Mouse (Mus musculus) liver, embryonic 13.5 days (tissue): Measurements from ENCODE around the gene Rfc5. TPM values are rescaled to one million over a fixed set of nuclear protein-coding genes. Genes with fewer than 3 reads are reported as not detected.
"Not testable (repeated sequence)": the region's sequence is repeated elsewhere in the genome, so short reads cannot be mapped to it uniquely, and the experiment has no call there.

Source experiments
- ATAC-seq: fragments of 200-750 bp; cut with Nextera tagmentation; 2 replicates; pipeline ENCODE4 v1.8.0; 2017; ENCODE audit warnings: low read depth, mild to moderate bottlenecking, moderate number of reproducible peaks, moderate library complexity
- DNase-seq: peaks from one replicate; pipeline ENCODE4 v3.0.0; 2022
- H3K27ac ChIP-seq: fragments of 300-500 bp; sonication (generic); 2 replicates; pipeline ENCODE4 v1.5.1; 2015; ENCODE audit warnings: moderate library complexity, mild to moderate bottlenecking, inconsistent platforms
- H3K27me3 ChIP-seq: fragments of 300-500 bp; sonication (generic); 2 replicates; pipeline ENCODE4 v1.6.1; 2015; ENCODE audit warnings: mild to moderate bottlenecking, inconsistent platforms
- H3K36me3 ChIP-seq: fragments of 300-500 bp; sonication (generic); 2 replicates; pipeline ENCODE4 v1.6.1; 2015; ENCODE audit warnings: mild to moderate bottlenecking, inconsistent platforms
- H3K4me1 ChIP-seq: fragments of 300-500 bp; sonication (generic); replicated peaks from 2 replicates; pipeline ENCODE4 v1.6.1; 2015; ENCODE audit warnings: inconsistent platforms
- H3K4me2 ChIP-seq: fragments of 300-500 bp; sonication (generic); 2 replicates; pipeline ENCODE4 v1.6.1; 2015; ENCODE audit warnings: inconsistent platforms, mild to moderate bottlenecking, moderate library complexity
- H3K4me3 ChIP-seq: fragments of 300-500 bp; sonication (generic); replicated peaks from 2 replicates; pipeline ENCODE4 v1.5.1; 2015; ENCODE audit warnings: mild to moderate bottlenecking, inconsistent platforms
- H3K9ac ChIP-seq: fragments of 300-500 bp; sonication (generic); 2 replicates; pipeline ENCODE4 v1.6.1; 2015; ENCODE audit warnings: mild to moderate bottlenecking, inconsistent platforms
- H3K9me3 ChIP-seq: fragments of 300-500 bp; sonication (generic); replicated peaks from 2 replicates; pipeline ENCODE4 v1.6.1; 2016; ENCODE audit warnings: inconsistent platforms
- WGBS: fragments of 180-500 bp; shearing (Covaris S2); methylation state at CpG from one replicate; pipeline ENCODE4 v1.1.7; 2015; ENCODE audit not compliant: insufficient replicate concordance; 5-methylcytosine and 5-hydroxymethylcytosine counted together
- polyA plus RNA-seq: library from polyadenylated mRNA; unstranded; fragments of >200 nt; fragmentation: Nextera tagmentation; extraction: Ambion mirVana; gene quantifications from 2 replicates; pipeline ENCODE4 v1.2.1, GENCODE M21; 2015

The Rfc5 gene
- 69.9 and 71.9 TPM in 2 replicates for polyA plus RNA-seq

DNA sequence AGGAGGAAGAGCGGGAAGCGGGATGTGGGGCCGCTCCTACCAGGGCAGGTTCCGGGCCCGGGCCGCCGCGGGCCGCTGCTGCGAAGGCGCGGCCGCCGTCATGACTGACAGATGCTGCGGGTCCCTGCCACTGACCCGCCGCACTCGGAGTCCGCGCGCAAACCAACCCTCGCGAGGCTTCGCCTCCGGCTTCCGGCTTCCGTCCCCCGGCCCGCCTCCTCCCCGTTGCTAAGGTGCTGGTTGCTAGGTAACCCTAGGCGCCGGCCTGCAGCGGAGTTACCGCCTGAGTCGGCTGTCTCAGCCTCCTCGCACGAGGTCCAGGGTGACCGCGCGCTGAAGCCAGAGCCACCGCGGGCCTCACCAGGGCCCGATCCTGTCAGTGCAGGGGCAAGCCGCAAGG, at the start of gene Rfc5:
Gene Rfc5 (minus strand): TSS at position 171 of the 400 bp plus-strand sequence.
- peak; percentile 93 for DNase-seq
- WGBS = under 1% methylated on average over 37 of the region's 44 CpGs
- peak within 1 kb of the TSS; percentile 90 for H3K9ac ChIP-seq

DNA sequence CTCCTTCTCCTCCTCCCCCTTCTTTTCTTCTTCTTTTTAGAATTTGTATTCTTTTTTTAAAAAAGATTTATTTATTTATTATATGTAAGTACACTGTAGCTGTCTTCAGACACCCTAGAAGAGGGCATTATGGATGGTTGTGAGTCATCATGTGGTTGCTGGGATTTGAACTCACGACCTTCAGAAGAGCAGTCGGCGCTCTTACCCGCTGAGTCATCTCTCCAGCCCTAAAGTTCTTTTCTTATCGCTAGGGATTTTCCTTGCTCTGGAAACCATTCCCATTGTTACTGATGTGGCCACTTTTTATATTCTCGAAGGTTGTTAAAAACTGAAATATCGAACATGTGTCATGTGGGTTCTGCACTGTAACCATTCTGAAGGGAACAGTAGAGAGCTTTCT, 44.7 kb upstream of the Rfc5 start:
- not testable (repeated sequence) for H3K9ac ChIP-seq, H3K4me2 ChIP-seq, DNase-seq, H3K9me3 ChIP-seq, ATAC-seq, H3K4me3 ChIP-seq, H3K36me3 ChIP-seq, H3K4me1 ChIP-seq, H3K27ac ChIP-seq, H3K27me3 ChIP-seq
- WGBS = 72% methylated on average over 7 of the region's 7 CpGs

More for the DNA sequence above, at the start of gene Rfc5:
- Histone ChIP-seq H3K27me3 (no peaks in the 10 kb centered on the region), H3K36me3 (peaks cover 28% of the 10 kb centered on the region), H3K27ac (peak within 1 kb of the TSS; percentile 74), H3K4me3 (peak within 1 kb of the TSS; percentile 76), H3K4me1 (peaks cover 24% of the 10 kb centered on the region), H3K4me2 (peak within 1 kb of the TSS; percentile 80), H3K9me3 (peaks cover 14% of the 10 kb centered on the region; the same call in 1 of the 2 replicates)
- ATAC-seq = peak; percentile 94

DNA sequence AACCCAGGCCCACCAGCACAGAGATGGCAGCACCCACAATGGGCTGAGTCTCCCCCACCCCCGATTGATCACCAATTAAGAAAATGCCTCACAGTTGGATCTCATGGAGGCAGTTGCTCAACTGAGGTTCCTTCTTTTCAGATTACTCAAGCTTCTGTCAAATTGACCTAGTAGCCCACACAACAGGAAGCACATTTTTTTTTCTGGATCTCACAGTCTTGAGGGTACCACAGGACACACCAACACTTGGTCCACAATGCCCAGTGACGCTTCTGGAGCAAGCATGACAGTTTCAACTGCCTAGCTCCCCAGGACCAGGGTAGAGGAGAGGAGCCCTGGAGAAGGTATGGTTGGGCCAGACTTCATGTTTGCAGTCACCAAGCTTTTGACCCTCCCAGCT, 28.6 kb upstream of the Rfc5 start:
- H3K27me3 ChIP-seq = peaks cover 50% of the 10 kb centered on the region
- H3K4me2 ChIP-seq = no peak overlapping the region
- ATAC-seq = no peak
- H3K4me1 ChIP-seq = peaks cover 9% of the 10 kb centered on the region; the same call in 1 of the 2 replicates
- H3K36me3 ChIP-seq = no peaks in the 10 kb centered on the region
- H3K9ac ChIP-seq = no peak overlapping the region
- no peak overlapping the region for H3K4me3 ChIP-seq
- no peak overlapping the region for H3K27ac ChIP-seq
- no peaks in the 10 kb centered on the region for H3K9me3 ChIP-seq
- DNase-seq = no peak
- WGBS = 39% methylated on average over 2 of the region's 2 CpGs

DNA sequence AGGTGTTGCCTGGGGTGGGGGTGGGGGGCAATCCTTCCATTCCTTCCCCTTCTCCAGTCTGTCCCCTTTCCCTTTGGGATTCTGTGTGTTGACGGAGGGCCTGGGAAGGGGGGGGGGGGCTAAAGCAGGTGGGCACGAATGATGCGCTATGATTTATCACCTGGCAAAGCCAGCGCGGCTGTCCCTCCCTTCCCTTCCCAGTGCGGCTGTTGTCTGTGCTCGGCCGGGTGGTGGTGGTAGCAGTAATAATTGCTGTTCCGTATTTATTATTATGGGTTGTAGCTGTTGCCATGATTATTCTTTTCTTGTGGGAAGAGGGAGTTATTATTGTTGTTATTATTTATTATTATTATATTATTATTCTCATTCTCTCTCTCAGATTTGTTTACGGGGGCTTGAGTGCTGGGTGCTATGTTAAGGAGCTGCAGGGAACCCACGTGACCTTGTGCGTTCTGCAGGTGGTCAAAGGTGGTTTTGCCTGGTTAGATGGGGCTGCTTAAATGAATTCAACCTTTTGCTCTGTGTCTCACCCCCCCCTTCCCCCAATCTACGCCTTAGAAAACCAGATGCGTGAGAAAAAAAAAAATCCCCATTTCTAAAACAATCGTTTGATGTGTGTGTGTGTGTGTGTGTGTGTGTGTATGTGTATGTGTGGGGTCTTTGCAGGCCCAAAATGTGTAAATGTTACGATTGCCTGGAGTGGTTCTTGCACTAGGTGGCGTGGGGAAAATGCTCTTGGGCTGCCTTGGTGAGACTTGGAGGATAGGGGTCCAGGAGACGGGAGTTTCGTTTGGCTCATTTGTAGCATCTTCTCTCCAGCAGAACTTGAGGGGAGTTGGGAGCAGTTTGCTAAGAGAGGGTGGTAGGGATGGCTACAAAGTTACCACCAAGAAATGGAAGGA, 26.4 kb upstream of the Rfc5 start:
- H3K27me3 ChIP-seq = peaks cover 70% of the 10 kb centered on the region
- no peak for ATAC-seq
- H3K27ac ChIP-seq = no peak overlapping the region
- H3K4me3 ChIP-seq = no peak overlapping the region
- no peak overlapping the region for H3K4me2 ChIP-seq
- H3K9me3 ChIP-seq = no peaks in the 10 kb centered on the region
- no peak for DNase-seq
- no peaks in the 10 kb centered on the region for H3K36me3 ChIP-seq
- H3K4me1 ChIP-seq = peaks cover 9% of the 10 kb centered on the region; the same call in 1 of the 2 replicates
- 32% methylated on average over 19 of the region's 19 CpGs for WGBS
- H3K9ac ChIP-seq = no peak overlapping the region

DNA sequence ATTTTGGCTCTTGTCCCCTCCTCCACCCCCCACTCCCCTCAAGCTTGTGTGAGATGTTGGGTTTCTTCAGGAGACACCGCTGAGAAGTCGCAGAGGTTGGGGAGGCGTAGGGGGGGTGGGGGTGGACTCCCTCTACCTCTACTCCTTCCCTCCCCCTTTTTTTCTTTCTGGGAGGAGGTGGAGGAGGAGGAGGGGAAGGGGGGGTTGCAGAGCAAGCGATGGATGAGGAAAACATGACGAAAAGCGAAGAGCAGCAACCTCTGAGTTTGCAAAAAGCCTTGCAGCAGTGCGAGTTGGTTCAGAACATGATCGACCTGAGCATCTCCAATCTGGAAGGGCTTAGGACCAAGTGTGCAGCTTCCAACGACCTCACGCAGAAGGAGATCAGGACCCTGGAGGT, 25.8 kb upstream of the Rfc5 start:
- Histone ChIP-seq H3K27ac (no peak overlapping the region), H3K4me3 (0 out of 2 replicates have a peak overlapping the region, but pooled peaks have one; percentile 56), H3K9me3 (no peaks in the 10 kb centered on the region), H3K4me1 (peaks cover 9% of the 10 kb centered on the region; the same call in 1 of the 2 replicates), H3K4me2 (peak overlapping the region; percentile 68; the same call in 1 of the 2 replicates), H3K27me3 (peaks cover 74% of the 10 kb centered on the region), H3K9ac (no peak overlapping the region), H3K36me3 (no peaks in the 10 kb centered on the region)
- ATAC-seq (no peak), DNase-seq (no peak)
- 5% methylated on average over 10 of the region's 10 CpGs for WGBS

DNA sequence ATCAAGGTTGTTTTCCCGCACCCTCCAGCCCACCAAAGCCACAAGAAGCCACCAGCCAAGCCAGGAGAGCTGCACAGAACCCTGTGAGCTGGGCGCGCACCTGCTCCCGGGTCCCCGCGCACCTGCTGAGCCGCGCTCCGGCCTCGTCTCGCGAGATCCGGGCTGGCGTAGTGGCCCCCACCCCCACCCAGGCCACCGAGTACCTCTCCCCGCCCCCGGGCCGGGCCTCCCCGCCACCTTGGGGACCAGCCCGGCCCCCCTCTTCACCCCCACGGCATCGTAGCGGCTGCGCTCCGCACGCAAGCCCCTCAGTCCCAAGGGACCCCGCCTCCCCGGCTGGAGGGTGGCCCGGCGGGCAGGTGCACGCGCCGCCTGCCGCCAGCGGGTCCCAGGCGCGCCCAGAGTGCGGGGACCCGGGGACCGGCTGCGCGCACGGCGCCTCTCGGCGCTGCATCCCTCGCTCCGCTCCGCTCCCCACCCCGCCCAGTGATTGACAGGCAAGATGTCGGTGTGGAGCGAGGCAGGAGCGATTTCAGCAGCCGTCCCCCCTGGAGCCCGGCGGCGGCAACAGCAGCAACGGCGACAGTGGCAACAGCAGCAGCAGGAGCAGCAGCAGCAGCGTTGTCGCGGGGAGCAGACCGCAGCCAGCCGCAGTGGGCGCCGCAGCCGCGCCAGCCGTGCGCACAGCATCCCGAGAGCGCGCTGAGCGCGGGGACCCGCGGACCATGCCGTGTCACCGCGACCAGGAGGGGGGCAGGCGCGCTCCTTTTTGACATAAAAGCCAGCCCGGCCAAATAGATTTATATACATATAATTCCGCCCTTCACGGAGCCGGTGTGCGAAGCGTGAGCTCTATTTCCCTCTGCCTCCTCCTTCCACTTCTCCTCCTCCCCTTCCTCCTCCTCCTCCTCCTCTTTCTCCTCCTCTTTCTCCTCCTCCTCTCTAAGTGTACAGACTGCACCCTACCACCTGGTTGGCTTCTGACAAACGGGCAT, 25.0 kb upstream of the Rfc5 start, which contains the start of gene Ksr2:
Gene Ksr2 (plus strand): TSS at position 494 of the 995 bp plus-strand sequence.
- ATAC-seq = peak; percentile 29; the same call in 1 of the 2 replicates
- peak within 1 kb of the TSS; percentile 56 for H3K4me3 ChIP-seq
- peak within 1 kb of the TSS; percentile 68 for H3K4me2 ChIP-seq
- H3K9me3 ChIP-seq = no peaks in the 10 kb centered on the region
- WGBS = 1% methylated on average over 89 of the region's 89 CpGs
- DNase-seq = no peak
- no peak within 1 kb of the TSS for H3K27ac ChIP-seq
- no peaks in the 10 kb centered on the region for H3K36me3 ChIP-seq
- H3K9ac ChIP-seq = no peak within 1 kb of the TSS
- H3K4me1 ChIP-seq = peaks cover 9% of the 10 kb centered on the region; the same call in 1 of the 2 replicates
- H3K27me3 ChIP-seq = peaks cover 78% of the 10 kb centered on the region

DNA sequence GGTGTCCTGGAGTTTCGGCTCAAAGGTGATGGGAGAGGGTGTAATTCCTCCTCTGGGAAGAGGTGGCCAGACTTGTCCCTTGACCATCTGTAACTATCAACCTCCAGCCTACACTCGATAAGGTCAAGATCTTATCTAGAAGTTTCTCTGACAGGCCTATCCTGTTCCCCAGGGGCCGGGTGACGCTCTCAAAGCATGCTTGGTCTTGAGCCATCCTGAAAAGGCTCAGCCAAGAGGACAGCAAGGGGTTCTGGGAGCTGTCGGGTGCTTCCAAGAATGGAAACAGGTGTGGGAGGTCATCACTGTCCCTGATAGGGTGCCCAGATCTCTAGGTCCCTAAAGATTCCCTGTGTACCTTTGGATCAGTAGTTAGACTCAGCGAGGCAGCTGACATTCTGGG, 20.5 kb upstream of the Rfc5 start:
- no peak overlapping the region for H3K27ac ChIP-seq
- H3K4me1 ChIP-seq = peaks cover 9% of the 10 kb centered on the region; the same call in 1 of the 2 replicates
- H3K9me3 ChIP-seq = no peaks in the 10 kb centered on the region
- H3K36me3 ChIP-seq = no peaks in the 10 kb centered on the region
- DNase-seq = no peak
- no peak overlapping the region for H3K4me3 ChIP-seq
- 36% methylated on average over 6 of the region's 6 CpGs for WGBS
- H3K4me2 ChIP-seq = no peak overlapping the region
- ATAC-seq = no peak
- no peak overlapping the region for H3K9ac ChIP-seq
- peaks cover 52% of the 10 kb centered on the region for H3K27me3 ChIP-seq

DNA sequence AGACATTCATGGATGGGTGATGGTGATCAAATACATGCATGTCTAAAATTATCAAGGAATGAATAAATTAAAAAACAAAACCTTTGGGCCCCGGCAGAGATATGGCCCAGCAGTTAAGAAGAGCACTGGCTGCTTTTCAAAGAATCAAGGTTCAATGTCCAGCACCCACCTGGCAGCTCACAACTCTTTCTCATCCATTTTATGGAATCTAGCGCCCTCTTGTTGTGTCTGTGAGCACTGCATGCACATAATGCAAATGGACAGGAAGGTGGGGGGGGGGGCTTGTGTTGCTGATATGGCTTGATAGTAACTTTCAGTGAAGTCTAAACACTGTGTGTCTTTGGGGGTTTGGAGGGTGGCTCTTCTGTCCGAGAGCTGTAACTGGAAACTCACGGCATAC, 19.4 kb upstream of the Rfc5 start:
- H3K27ac ChIP-seq = no peak overlapping the region
- H3K36me3 ChIP-seq = no peaks in the 10 kb centered on the region
- DNase-seq (no peak), ATAC-seq (no peak)
- peaks cover 40% of the 10 kb centered on the region for H3K27me3 ChIP-seq
- H3K9me3 ChIP-seq = no peaks in the 10 kb centered on the region
- no peak overlapping the region for H3K9ac ChIP-seq
- H3K4me3 ChIP-seq = no peak overlapping the region
- H3K4me2 ChIP-seq = no peak overlapping the region
- H3K4me1 ChIP-seq = peaks cover under 1% of the 10 kb centered on the region; the same call in 1 of the 2 replicates
- WGBS = 41% methylated on average over 4 of the region's 4 CpGs

DNA sequence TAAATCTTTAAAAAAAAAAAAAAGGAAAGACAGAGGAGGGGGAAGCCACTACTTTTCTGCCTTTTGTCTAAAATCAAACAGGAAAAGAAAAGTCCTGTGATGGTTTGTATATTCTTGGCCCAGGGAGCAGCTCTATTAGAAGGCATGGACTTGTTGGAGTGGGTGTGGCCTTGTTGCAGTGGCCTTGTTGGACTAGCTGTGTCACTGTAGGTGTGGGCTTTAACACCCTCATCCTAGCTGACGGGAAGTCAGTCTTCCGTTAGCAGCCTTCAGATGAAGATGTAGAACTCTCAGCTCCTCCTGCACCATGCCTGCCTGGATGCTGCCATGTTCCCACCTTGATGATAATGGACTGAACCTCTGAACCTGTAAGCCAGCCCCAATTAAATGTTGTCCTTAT, 15.8 kb upstream of the Rfc5 start:
- ATAC-seq, DNase-seq: not testable (repeated sequence)
- 61% methylated on average over 2 of the region's 2 CpGs for WGBS

DNA sequence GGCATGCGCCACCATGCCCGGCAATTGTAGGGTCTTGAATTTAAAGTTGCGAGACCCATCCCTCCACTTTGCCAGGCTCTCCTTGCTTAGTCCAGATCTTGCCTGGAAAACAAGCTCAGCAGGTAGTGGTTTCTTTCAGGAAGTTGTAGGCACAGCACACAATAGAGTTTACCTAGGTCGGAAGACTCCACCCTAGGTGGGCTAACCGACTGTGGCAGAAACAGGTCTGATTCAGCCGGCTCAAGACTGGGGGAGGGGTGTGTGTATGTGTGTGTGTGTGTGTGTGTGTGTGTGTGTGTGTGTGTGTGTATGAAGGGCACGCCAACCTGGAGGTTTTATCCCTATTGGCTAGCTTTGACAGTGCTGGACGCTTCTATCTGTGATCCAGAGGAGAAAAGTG, 14.8 kb upstream of the Rfc5 start:
- Histone ChIP-seq H3K9me3 (no peaks in the 10 kb centered on the region), H3K36me3 (no peaks in the 10 kb centered on the region), H3K27me3 (no peaks in the 10 kb centered on the region), H3K4me3 (no peak overlapping the region), H3K4me1 (no peaks in the 10 kb centered on the region), H3K4me2 (no peak overlapping the region), H3K9ac (no peak overlapping the region), H3K27ac (no peak overlapping the region)
- WGBS = 70% methylated on average over 7 of the region's 8 CpGs
- DNase-seq = no peak
- ATAC-seq = no peak

More for the DNA sequence above, 15.8 kb upstream of the Rfc5 start:
- H3K4me2 ChIP-seq, H3K27me3 ChIP-seq, H3K27ac ChIP-seq, H3K36me3 ChIP-seq, H3K4me1 ChIP-seq, H3K9me3 ChIP-seq, H3K4me3 ChIP-seq, H3K9ac ChIP-seq: not testable (repeated sequence)

DNA sequence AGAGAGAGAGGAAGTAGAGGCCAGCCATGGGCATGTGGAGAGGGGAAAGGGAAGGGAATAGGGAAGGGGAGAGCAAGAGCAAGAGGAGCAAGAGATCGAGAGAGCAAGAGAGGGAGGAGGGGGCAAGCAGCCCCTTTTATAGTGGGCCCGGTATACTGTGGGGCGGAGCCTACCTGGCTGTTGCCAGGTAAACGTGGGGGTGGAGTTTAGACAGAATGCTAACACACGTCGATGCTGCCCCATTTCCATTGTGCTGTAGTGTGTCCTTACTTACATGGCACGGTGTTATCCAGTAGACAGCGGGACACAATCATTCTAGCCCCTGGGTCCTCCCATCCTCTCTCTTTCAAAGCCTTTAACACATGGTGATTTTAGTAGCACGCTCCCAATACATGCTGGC, 10.4 kb upstream of the Rfc5 start:
- no peak for ATAC-seq
- 68% methylated on average over 9 of the region's 9 CpGs for WGBS

More for the DNA sequence above, 10.4 kb upstream of the Rfc5 start:
- Histone ChIP-seq H3K9me3 (no peaks in the 10 kb centered on the region), H3K36me3 (no peaks in the 10 kb centered on the region), H3K4me2 (no peak overlapping the region), H3K9ac (no peak overlapping the region), H3K27me3 (no peaks in the 10 kb centered on the region), H3K4me3 (no peak overlapping the region), H3K4me1 (peaks cover 9% of the 10 kb centered on the region), H3K27ac (no peak overlapping the region)
- no peak for DNase-seq
